Mouse (Mus musculus) ES-E14 (cell line): ENCODE measurements around the gene Eif2s2. TPM values are rescaled to one million over a fixed set of nuclear protein-coding genes. Genes with fewer than 3 reads are reported as not detected.

Source experiments
- DNase-seq: peaks from one replicate; pipeline ENCODE4 v3.0.0-alpha.2; 2013; ENCODE audit warnings: low read depth, low spot score
- H3K27ac ChIP-seq: 2 replicates; pipeline ENCODE4 v1.5.1; 2012; ENCODE audit warnings: low read depth, mild to moderate bottlenecking, low read length, moderate library complexity, mixed read lengths; ENCODE audit not compliant: poor library complexity, insufficient read depth, severe bottlenecking
- H3K36me3 ChIP-seq: 2 replicates; pipeline ENCODE4 v1.6.1; 2012; ENCODE audit warnings: mild to moderate bottlenecking, low read length, moderate library complexity, mixed read lengths; ENCODE audit not compliant: control insufficient read depth, poor library complexity, insufficient read depth, severe bottlenecking
- H3K4me1 ChIP-seq, 2 experiments: fragments of 150-350 bp in 1 of 2; sonication (generic) in 1 of 2; 2 replicates each; pipeline ENCODE4 v1.6.1; 2012; ENCODE audit warnings: low read length in 2 of 2, mild to moderate bottlenecking in 1 of 2, mixed read lengths in 1 of 2; ENCODE audit not compliant: control insufficient read depth in 2 of 2, insufficient read depth in 2 of 2, poor library complexity in 1 of 2
- H3K4me3 ChIP-seq, 2 experiments: fragments of 150-350 bp in 1 of 2; sonication (generic) in 1 of 2; 2 replicates each; pipeline ENCODE4 v1.5.1; 2012; ENCODE audit warnings: low read length in 2 of 2, low read depth in 1 of 2, mild to moderate bottlenecking in 1 of 2, mixed read lengths in 1 of 2; ENCODE audit not compliant: insufficient read depth in 1 of 2, poor library complexity in 1 of 2, severe bottlenecking in 1 of 2
- H3K9ac ChIP-seq: 2 replicates; pipeline ENCODE4 v1.6.1; 2012; ENCODE audit warnings: low read depth, mild to moderate bottlenecking, low read length, mixed read lengths; ENCODE audit not compliant: poor library complexity, insufficient read depth, severe bottlenecking
- H3K9me3 ChIP-seq: fragments of 150-350 bp; sonication (generic); 2 replicates; pipeline ENCODE4 v1.6.1; 2012; ENCODE audit warnings: low read depth, mild to moderate bottlenecking, low read length; ENCODE audit not compliant: control insufficient read depth, insufficient read depth
- CHD2 ChIP-seq: IDR thresholded peaks from 2 replicates; pipeline ENCODE4 v1.6.1; 2014; ENCODE audit warnings: mild to moderate bottlenecking, low read depth, low read length, inconsistent platforms
- HCFC1 ChIP-seq: IDR thresholded peaks from 2 replicates; pipeline ENCODE4 v1.6.1; 2012; ENCODE audit warnings: low read length, inconsistent platforms, borderline replicate concordance; ENCODE audit not compliant: insufficient read depth
- MAFK ChIP-seq: IDR thresholded peaks from 2 replicates; pipeline ENCODE4 v1.6.1; 2014; ENCODE audit warnings: mild to moderate bottlenecking, low read depth, low read length, inconsistent platforms; ENCODE audit not compliant: insufficient read depth
- ZC3H11A ChIP-seq: IDR thresholded peaks from 2 replicates; pipeline ENCODE4 v1.6.1; 2012; ENCODE audit warnings: low read depth, mild to moderate bottlenecking, inconsistent platforms, low read length, borderline replicate concordance
- ZNF384 ChIP-seq: IDR thresholded peaks from 2 replicates; pipeline ENCODE4 v1.6.1; 2012; ENCODE audit warnings: low read depth, low read length, inconsistent platforms
- in situ Hi-C, 2 experiments: fragments of 600-800 bp; cut with MboI; formaldehyde crosslinking; loops; one replicate each; pipeline ENCODE4 v1.15.1; 2025; ENCODE audit warnings: low sequenced_read_pairs in 2 of 2, inconsistent platforms in 1 of 2; ENCODE audit not compliant: unreplicated experiment in 2 of 2
- total RNA-seq: library from RNA; depleted of rRNA; stranded (reverse); fragments of 300-350 nt; gene quantifications from 2 replicates; pipeline ENCODE4 v1.2.3, GENCODE M21; 2012

Gene Eif2s2
- total RNA-seq, 1 experiment, result 229 TPM

- no peak for DNase-seq
- TF ChIP-seq MAFK (no peak), CHD2 (no peak), ZC3H11A (no peak), ZNF384 (no peak), HCFC1 (no peak)
- Histone ChIP-seq H3K27ac (no peak overlapping the region), H3K9ac (no peak overlapping the region), H3K36me3 (no peaks in the 10 kb centered on the region), H3K4me1 (no peaks in the 10 kb centered on the region), H3K9me3 (no peaks in the 10 kb centered on the region), H3K4me3 (no peak overlapping the region)
- in situ Hi-C loops, result loop anchor here in 1 of 2 experiments (5.0 kb wide), 1 partner anchor 51 kb away; no protein-coding TSS in a partner anchor
Measured at GRCm38 (mm10) chr2:154920896-154921295, 28.2 kb upstream of the Eif2s2 start.

DNA sequence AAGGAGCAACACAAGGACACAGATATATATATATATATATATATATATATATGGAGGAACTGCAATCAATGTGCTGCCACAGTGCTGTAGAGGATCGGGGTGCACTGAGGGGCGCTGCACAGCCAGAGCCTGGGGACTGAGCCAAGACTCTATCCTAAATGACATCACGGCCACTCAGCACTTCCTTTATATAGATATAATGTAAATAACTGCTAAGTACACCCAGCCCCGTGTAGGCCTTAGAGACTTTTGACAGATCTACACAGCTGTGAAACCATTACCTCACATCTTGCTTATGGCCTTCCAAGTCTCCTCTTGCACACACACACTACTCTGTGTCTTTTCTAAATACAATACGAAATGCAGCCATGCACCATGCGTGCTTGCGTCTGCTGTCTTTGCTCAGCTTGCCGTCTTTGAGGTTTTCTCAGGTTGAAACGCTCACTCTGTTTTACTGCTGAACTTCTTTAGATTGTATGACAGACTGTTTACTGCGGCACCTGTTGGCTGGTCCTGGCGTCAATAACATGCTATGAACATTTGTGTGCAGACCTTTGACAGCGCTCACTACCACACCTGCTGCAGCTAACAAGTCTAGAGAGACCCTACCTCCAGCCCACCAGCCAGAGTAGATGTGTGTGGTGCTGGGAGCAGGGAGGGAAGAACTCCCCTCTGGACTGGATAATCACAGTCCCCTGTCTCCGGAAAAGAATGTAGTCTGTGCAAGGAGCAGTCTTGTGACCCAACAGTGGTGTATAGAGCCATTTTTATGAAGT, 25.3 kb upstream of the Eif2s2 start:
- no peak overlapping the region for H3K9ac ChIP-seq
- H3K9me3 ChIP-seq, result no peaks in the 10 kb centered on the region
- no peaks in the 10 kb centered on the region for H3K36me3 ChIP-seq
- no peak overlapping the region for H3K27ac ChIP-seq
- DNase-seq, result no peak
- in situ Hi-C loops, result loop anchor here in 1 of 2 experiments (5.0 kb wide), 1 partner anchor 54 kb away; no protein-coding TSS in a partner anchor
- TF ChIP-seq CHD2, result no peak
- no peak for TF ChIP-seq ZC3H11A
- TF ChIP-seq MAFK, result no peak
- no peak for TF ChIP-seq ZNF384
- no peak for TF ChIP-seq HCFC1
- no peaks in the 10 kb centered on the region for H3K4me1 ChIP-seq
- H3K4me3 ChIP-seq, result no peak overlapping the region

GRCm38 (mm10) chr2:154916547-154916946, 23.8 kb upstream of the Eif2s2 start:
- in situ Hi-C loops, result loop anchor here in 1 of 2 experiments (5.0 kb wide), 1 partner anchor 56 kb away; no protein-coding TSS in a partner anchor
- Histone ChIP-seq H3K4me3 (no peak overlapping the region), H3K9ac (no peak overlapping the region), H3K9me3 (no peaks in the 10 kb centered on the region), H3K27ac (no peak overlapping the region), H3K4me1 (no peaks in the 10 kb centered on the region), H3K36me3 (no peaks in the 10 kb centered on the region)
- DNase-seq, result no peak
- TF ChIP-seq CHD2 (no peak), ZNF384 (no peak), MAFK (no peak), HCFC1 (no peak), ZC3H11A (no peak)

GRCm38 (mm10) chr2:154915922-154916541, 23.3 kb upstream of the Eif2s2 start:
- no peak for DNase-seq
- no peaks in the 10 kb centered on the region for H3K36me3 ChIP-seq
- no peak overlapping the region for H3K27ac ChIP-seq
- H3K9ac ChIP-seq, result no peak overlapping the region
- no peaks in the 10 kb centered on the region for H3K9me3 ChIP-seq
- in situ Hi-C loops, result loop anchor here in 1 of 2 experiments (5.0 kb wide), 1 partner anchor 56 kb away; no protein-coding TSS in a partner anchor
- H3K4me3 ChIP-seq, result no peak overlapping the region
- H3K4me1 ChIP-seq, result no peaks in the 10 kb centered on the region
- no peak for TF ChIP-seq MAFK
- no peak for TF ChIP-seq ZC3H11A
- TF ChIP-seq CHD2, result no peak
- TF ChIP-seq HCFC1, result no peak
- TF ChIP-seq ZNF384, result no peak
